13 mouse cellular contexts compared by ENCODE assay signal in the genomic region with DNA sequence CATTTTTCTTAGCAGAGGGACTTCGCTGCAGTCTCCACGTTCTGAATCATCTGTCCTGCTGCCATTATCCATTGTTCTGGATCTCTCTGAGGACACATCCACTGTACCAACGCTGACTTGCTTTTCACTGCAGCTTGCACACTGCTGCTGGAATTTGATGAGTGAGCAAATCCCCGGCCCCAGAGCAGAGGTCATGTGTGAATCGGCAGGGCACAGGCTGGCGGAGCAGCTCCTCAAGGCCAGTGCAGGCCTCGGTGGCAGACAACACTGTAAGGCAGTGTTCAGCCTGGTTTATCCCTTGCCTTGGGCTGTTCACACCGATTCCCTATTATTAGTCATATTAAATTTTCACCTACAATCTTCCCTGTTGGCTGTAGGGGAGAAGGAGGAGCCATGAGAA. TPM values are rescaled to one million over a fixed set of nuclear protein-coding genes. Genes with fewer than 3 reads are reported as not detected.
DNase-seq lines count a peak whose midpoint lies in the region; ATAC-seq lines count a peak whose summit lies in the region.
"Had no signal": no experiment of that assay in that cellular context is flagged by ENCODE, and none has a peak within 500 bp of the region (broad histone marks: within the 10 kb centered on the region; RNA-seq: fewer than 3 reads in every experiment).

No protein-coding gene starts in this region.

- 66% methylated on average over 8 of the region's 8 CpGs for WGBS in neural tube, embryonic 11.5 days
- WGBS in limb, embryonic 10.5 days: 81% methylated on average over 8 of the region's 8 CpGs

- peak; percentile 70 for DNase-seq in adrenal gland, adult 2 months
- no peak for DNase-seq in adrenal gland, postnatal 4 days (ENCODE audit: low spot score in 2 of 2)
- DNase-seq in neural tube, embryonic 11.5 days (ENCODE audit: low spot score): peak; percentile 14
- DNase-seq in neural tube, embryonic 10.5 days (ENCODE audit: extremely low spot score, low spot score): no peak
- peak; percentile 56 for DNase-seq in kidney, postnatal 10 days
- DNase-seq in cerebellum, adult 11 months: no peak
- DNase-seq in limb, embryonic 10.5 days (ENCODE audit: low spot score): no peak
- DNase-seq: cerebellum, adult 2 months; heart, postnatal 36 days had no signal

- H3K4me1 ChIP-seq in neural tube, embryonic 11.5 days (ENCODE audit: control insufficient read depth, insufficient read depth, low read length): peaks cover 9% of the 10 kb centered on the region
- H3K4me1 ChIP-seq in limb, embryonic 10.5 days: peaks cover 25% of the 10 kb centered on the region

- H3K4me3 ChIP-seq in neural tube, embryonic 11.5 days (ENCODE audit: low read depth, low read length): no peak overlapping the region
- no peak overlapping the region for H3K4me3 ChIP-seq in limb, embryonic 10.5 days

- H3K4me2 ChIP-seq in neural tube, embryonic 11.5 days (ENCODE audit: low read depth): no peak overlapping the region
- H3K4me2 ChIP-seq: liver, embryonic 11.5 days had no signal

- no peaks in the 10 kb centered on the region for H3K36me3 ChIP-seq in neural tube, embryonic 11.5 days (ENCODE audit: control insufficient read depth, insufficient read depth, low read length)
- no peaks in the 10 kb centered on the region for H3K36me3 ChIP-seq in limb, embryonic 10.5 days

- no peak overlapping the region for H3K9ac ChIP-seq in neural tube, embryonic 11.5 days (ENCODE audit: low read length)

- no peak for ATAC-seq in neural tube, embryonic 11.5 days (ENCODE audit: insufficient read depth, low FRiP score, low TSS enrichment)
- ATAC-seq in frontal cortex, adult (ENCODE audit: low TSS enrichment): no peak
- ATAC-seq: activated CD4-positive, CD25-positive, alpha-beta regulatory T cell, adult 4 months had no signal

- no peaks in the 10 kb centered on the region for H3K9me3 ChIP-seq in neural tube, embryonic 11.5 days (ENCODE audit: control insufficient read depth, low read length)
- no peaks in the 10 kb centered on the region for H3K9me3 ChIP-seq in limb, embryonic 10.5 days (replicated peaks)

- no peaks in the 10 kb centered on the region for H3K27me3 ChIP-seq in neural tube, embryonic 11.5 days (ENCODE audit: control insufficient read depth, insufficient read depth, low read length)
- no peaks in the 10 kb centered on the region for H3K27me3 ChIP-seq in limb, embryonic 10.5 days (ENCODE audit: low read depth, poor library complexity, severe bottlenecking)

- no peak overlapping the region for H3K27ac ChIP-seq in neural tube, embryonic 11.5 days (ENCODE audit: low read depth, low read length)
- no peak overlapping the region for H3K27ac ChIP-seq in limb, embryonic 10.5 days
- H3K27ac ChIP-seq: macrophage had no signal

RNA-seq across cellular contexts. Expression of a gene that starts 40.5 kb away (rescaled TPM):
- total RNA-seq in adrenal gland, adult 2 months (2021): 100 to 1,000 TPM; 127 to 130 TPM
- 202 and 215 TPM in 2 replicates for polyA plus RNA-seq in adrenal gland, adult 2 months (2012; rRNA removed)
- total RNA-seq in adrenal gland, postnatal 4 days (2021): 100 to 1,000 TPM; 149 to 156 TPM
- polyA plus RNA-seq in neural tube, embryonic 11.5 days (2014; fragmentation: Nextera tagmentation; extraction: Ambion mirVana): 440 and 449 TPM in 2 replicates
- polyA plus RNA-seq in limb, embryonic 10.5 days (2016; fragmentation: Nextera tagmentation; extraction: Ambion mirVana): 284 and 311 TPM in 2 replicates

Comparison
In these comparisons a context has a peak if more than half of its experiments do, and no peak if none do; other contexts are left out.
1. DNase-seq: peak in adrenal gland, adult 2 months (single experiment), neural tube, embryonic 11.5 days (single experiment) and kidney, postnatal 10 days (single experiment); none in adrenal gland, postnatal 4 days (0 of 2), neural tube, embryonic 10.5 days (single experiment), cerebellum, adult 11 months (single experiment) and limb, embryonic 10.5 days (single experiment).